Mouse (Mus musculus) T-helper 17 cell (primary cell): ENCODE measurements around the gene Vdac2.

ENCODE experiments used
- in situ Hi-C, 2 experiments: fragments of 300-600 bp; cut with MboI, MseI; formaldehyde crosslinking; loops; 1 replicate in 1 of 2; 2 replicates in 1 of 2; pipeline ENCODE4 v1.15.1; 2025; ENCODE audit warnings: high pct_unique_total_duplicates in 2 of 2

Gene Vdac2

DNA sequence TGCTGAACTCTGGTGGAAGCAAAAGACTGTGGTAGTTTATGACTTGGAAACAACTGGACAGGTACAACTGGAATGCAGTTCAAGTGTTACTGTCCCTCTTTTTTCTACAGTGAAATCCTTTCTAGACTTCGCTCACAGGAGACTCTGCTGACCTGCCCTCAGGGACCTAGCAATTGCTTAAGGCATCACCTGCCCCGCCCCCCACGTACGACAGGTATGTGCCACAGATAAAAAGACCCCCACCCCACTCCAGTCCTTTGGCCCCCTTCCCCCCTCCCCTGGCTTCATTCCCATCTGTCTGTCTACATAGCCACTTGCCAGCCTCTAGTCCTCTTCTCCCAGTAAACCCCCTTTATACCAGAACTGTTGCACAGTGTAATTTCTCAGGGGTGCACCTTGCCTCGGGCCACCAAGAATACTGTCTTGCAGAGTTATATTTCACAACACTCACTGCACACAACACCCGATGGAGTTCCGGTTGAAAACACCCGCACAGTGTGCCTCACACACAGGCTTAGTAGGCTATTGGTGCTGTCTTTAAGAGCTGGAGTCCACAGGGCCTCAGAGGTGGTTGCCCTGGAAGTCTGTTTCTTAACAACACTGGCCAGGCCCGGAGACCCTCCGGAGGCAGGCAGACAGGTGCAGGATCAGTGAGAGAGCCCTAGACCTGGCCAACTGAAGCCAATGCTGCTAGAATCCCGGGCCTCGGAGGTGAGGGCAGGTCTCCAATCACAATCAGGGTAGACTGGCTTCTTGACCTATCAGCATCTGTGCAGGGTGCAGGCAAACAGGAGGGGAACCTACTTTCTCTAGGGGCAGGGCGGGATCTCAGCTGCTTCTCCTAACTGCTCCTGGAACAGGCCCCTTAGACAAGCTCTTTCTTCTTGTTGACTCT lies 24.7 kb downstream of the Vdac2 start:
- in situ Hi-C loops, result loop anchor here (5.0 to 25.0 kb wide), 3 partner anchors 32 to 1887 kb away; partner anchors contain the start of genes Dnajc9 (in 1 of the 2) and Mrps16 (in 1 of the 2)

GRCm38 (mm10) chr14:21850419-21851127 lies 25.5 kb downstream of the Vdac2 start:
- in situ Hi-C loops, result loop anchor here (5.0 kb wide), 1 partner anchor 33 kb away; no protein-coding TSS in a partner anchor

DNA sequence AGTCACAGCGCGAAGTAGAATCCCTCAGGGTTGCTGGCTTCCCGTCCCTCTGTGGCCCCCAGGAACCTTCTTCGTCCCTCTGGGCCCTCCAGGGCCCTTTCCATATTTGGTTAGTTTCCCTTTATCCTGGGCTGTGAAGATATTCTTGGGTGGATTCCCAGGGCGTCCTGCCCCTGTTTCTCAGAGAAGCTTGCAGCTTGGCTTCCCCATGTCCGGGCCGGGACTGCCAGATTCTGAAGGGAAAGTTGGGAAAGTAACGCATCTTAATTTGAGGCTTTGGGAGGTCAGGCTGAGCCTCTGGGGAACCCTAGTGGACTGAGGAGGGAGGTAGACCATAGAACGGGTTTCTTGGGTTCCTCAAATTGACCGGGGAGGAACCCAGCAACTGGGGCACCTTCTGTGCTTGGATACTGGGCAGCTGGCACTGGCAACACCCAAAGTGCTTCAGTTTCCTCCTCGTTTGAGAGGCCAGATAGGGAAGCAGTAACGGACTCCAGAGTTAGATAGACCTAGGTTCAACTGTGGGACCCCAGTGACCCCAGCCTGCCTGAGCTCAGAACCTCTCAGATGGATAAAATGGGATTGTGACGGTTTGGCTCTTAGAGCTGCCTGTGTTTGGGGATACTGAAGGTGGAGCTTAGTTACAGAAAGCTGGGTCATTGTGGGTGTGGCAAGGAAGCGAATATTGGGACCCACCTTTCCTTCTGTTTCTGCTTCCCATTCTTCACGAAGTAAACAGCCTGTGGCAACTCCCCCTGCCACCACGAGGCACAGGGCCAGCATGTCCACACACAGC lies 27.2 kb downstream of the Vdac2 start:
- in situ Hi-C loops, result loop anchor here (5.0 kb wide), 1 partner anchor 35 kb away; no protein-coding TSS in a partner anchor

DNA sequence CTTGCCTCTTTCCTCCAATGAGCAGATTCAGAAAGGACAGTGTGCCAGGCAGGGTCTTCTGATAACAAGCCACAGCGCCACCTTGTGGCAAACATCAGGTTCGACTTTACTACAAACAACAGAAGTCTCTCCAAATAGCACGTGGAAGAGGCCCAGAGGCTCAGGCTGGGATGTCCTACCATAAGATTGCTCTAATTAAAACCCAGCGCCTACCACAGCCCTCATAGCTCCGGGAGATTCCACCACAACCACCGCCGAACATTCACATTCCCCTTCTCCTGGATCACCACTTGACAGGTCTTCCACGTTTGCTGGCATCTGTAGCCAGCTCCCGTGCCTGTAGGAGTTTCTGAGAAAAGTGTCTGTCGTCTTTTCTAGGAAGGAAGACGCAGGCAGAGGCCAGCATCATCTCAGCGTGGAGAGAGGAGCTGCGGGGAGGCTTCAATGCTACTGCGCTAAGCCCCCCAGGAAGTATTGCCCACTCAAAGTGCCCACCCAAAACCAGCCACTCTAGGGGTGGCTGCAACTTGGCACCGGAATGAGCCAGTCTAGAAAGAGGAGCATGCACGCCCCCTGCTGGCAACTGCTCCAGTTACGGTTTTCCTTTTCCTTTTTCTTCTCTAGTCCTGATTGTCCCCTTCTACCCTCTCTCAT lies 28.5 kb downstream of the Vdac2 start:
- in situ Hi-C loops, result loop anchor here (5.0 kb wide), 1 partner anchor 36 kb away; no protein-coding TSS in a partner anchor

DNA sequence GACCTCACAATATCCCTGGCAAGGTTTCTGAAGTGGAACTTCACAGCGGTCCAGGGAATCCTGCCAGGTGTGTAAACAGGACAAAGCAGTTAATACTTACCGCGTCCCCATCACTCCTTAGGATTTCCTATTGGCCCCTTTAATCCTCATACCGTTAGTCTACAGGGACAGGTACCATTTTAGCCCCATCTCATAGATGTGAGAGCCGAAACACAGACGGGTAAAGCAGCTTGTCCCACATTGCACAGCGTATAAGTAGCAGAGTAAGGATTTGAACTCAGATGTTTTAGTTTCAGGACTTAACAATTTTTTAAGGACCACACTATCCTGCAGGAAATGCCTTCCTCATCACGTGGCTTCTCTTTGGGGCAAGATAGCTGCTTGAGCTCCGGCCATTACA lies 29.2 kb downstream of the Vdac2 start:
- in situ Hi-C loops, result loop anchor here (5.0 kb wide), 1 partner anchor 37 kb away; no protein-coding TSS in a partner anchor

- in situ Hi-C loops, result no loop called here
Measured at GRCm38 (mm10) chr14:21855961-21856360, 30.9 kb downstream of the Vdac2 start.

- in situ Hi-C loops, result no loop called here
Measured at GRCm38 (mm10) chr14:21856886-21857285, 31.8 kb downstream of the Vdac2 start.

- in situ Hi-C loops, result loop anchor here in 1 of 2 experiments (10.0 kb wide), 1 partner anchor 59 kb away; no protein-coding TSS in a partner anchor
Measured at GRCm38 (mm10) chr14:21866291-21866690, 41.3 kb downstream of the Vdac2 start.

- in situ Hi-C loops, result loop anchor here in 1 of 2 experiments (10.0 kb wide), 1 partner anchor 58 kb away; no protein-coding TSS in a partner anchor
Measured at GRCm38 (mm10) chr14:21866816-21867215, 41.8 kb downstream of the Vdac2 start.

DNA sequence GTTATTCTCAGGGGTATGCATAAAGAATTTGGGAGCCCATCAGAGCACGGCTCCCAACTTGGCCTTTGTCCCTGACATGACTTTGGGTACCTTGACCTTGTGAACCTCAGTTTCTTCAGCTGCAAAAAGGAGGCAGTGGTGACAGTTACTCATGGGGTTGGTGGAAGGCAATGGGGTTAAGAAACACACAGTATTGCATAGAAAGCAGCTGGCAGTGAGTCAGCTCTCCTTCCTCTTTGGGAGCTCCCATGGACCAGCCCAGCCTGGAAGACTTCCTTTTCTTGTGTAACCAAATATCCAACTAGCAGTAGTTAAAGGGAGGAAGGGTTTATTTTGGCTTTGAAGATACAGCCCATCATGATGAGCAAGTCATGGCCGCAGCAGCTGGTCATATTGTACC lies 65.4 kb downstream of the Vdac2 start:
- in situ Hi-C loops, result no loop called here

DNA sequence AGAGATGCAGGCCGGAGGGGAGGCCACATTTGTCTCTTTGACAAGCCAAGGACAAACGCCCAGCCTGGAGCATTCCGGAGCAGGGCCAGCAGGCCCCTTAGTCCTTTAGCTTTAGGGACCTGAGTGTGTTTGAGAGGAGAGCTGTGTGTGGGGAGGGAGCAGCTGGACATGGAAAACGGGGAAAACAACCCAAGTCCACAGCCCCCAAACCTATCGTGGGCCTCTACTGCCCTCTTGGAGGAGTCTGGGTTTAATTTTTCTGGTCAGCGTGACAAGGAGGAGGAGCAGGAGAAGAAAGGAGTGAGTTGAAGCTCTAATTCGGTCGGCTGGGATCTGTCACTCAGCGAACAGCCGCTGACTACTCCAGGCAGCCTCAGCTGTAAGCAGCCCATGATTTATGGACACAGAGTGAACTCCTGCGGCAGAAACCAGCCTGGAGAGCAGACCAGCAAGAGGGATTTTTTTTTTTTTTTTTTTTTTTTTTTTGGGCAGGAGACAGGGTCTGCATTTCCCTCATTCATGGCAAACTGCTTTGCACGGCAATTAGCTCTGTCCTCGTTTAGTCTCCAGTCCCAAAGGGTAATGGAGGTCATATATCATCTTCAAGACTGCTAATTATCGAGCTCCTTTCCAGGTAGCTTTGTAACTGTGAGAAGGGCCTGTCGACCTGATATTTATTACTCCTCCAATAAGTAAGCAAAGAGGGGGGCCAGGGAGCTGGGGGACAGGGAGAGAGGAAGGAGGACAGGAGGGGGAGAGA lies 66.7 kb downstream of the Vdac2 start:
- in situ Hi-C loops, result no loop called here

- in situ Hi-C loops, result no loop called here
Measured at GRCm38 (mm10) chr14:21892341-21892659, 67.3 kb downstream of the Vdac2 start.
